Mouse (Mus musculus) right cerebral cortex, postnatal 14 days (tissue): ENCODE data around the gene Gm10334.
"Not testable (repeated sequence)": the region's sequence is repeated elsewhere in the genome, so short reads cannot be mapped to it uniquely, and the experiment has no call there.

ENCODE experiments used
- DNase-seq: peaks from one replicate; pipeline ENCODE4 v3.0.0; 2022

The Gm10334 gene

GRCm38 (mm10) chr6:41446045-41446444, at the start of gene Gm10334:
Gm10334 (minus strand) TSS chr6:41446145.
- not testable (repeated sequence) for DNase-seq

DNA sequence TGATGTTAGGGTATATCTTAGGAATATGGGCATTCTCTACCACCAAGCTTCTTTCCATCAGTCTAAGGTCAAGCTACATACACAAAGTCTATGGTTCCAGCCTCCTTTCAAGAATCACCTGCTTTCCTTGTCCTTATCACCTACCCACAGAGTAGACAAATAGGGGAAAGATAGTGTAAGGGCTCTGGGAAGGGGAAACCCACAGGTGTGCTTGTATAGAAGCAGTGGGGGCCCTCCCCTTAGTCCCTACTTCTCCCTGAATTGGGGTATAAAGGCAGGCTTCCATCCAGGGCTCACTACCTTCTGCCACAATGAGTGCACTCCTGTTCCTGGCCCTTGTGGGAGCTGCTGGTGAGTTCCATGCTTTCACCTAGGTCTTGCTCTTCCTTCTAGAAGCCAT, 12.7 kb upstream of the Gm10334 start, which contains the start of gene Prss1:
Gene Prss1, plus strand, starts transcription at position 301 of the 400 bp plus-strand sequence.
- not testable (repeated sequence) for DNase-seq

- DNase-seq: not testable (repeated sequence)
These were observed 3.7 kb downstream of the Gm10334 start for GRCm38 (mm10) chr6:41442261-41442660.
